Comparison of ENCODE assay signal across 29 mouse cellular contexts in the genomic region with DNA sequence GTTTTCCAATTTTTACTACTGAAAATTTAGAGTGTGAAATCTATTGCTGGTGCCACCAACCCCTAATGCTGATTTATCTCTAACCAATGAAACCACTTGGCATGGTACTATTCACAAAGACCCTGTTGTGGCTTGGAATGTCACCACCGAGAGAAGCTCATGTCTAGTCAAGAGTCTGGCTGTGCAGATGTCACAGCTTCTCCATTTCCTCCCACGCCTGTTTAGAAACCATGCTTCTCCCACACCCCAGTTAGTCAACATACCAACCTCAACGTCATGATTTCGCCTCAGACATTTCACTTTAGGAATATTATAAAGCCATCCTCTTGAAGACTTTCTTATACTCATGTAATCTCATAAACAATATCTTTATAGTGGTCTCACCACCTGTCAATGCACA. TPM values are rescaled to one million over a fixed set of nuclear protein-coding genes. Genes with fewer than 3 reads are reported as not detected.
DNase-seq lines count a peak whose midpoint lies in the region; ATAC-seq and TF ChIP-seq lines count a peak whose summit lies in the region.
"Had no signal": no experiment of that assay in that cellular context is flagged by ENCODE, and none has a peak within 500 bp of the region (broad histone marks: within the 10 kb centered on the region; RNA-seq: fewer than 3 reads in every experiment).

No protein-coding gene starts in this region.

- WGBS in lung, adult 2 months, result 60% methylated on average over 4 of the region's 4 CpGs
- WGBS in forebrain, embryonic 11.5 days, result 82% methylated on average over 4 of the region's 4 CpGs

- DNase-seq in layer of hippocampus, adult 9-11 months, result peak; percentile 26
- no peak for DNase-seq in layer of hippocampus, postnatal 10 days (ENCODE audit: low spot score in 2 of 2)
- DNase-seq in lung, postnatal 36 days, result peak; percentile 65
- DNase-seq in lung, adult 2 months, result no peak
- no peak for DNase-seq in forebrain, embryonic 11.5 days (ENCODE audit: low spot score)
- no peak for DNase-seq in ovary, postnatal 14 days (ENCODE audit: low spot score)
- DNase-seq: adrenal gland, adult 2 months; adrenal gland, postnatal 14 days; cerebellum, adult 11-12 months; cerebellum, adult 8-10 months; cerebellum, postnatal 10 days; cerebellum, postnatal 36 days; forebrain, postnatal 0 days; gastrocnemius, adult 2 months; gastrocnemius, postnatal 14 days; heart, adult 18-20 months had no signal

- no peak for TF ChIP-seq POLR2A in lung, adult 2 months (IDR thresholded peaks at IDR 0.05; ENCODE audit: borderline replicate concordance, extremely low read depth, low read depth, low read length)

- no peaks in the 10 kb centered on the region for H3K36me3 ChIP-seq in forebrain, embryonic 11.5 days (ENCODE audit: control insufficient read depth, insufficient read depth, low read length)
- H3K36me3 ChIP-seq: forebrain, embryonic 10.5 days; hindbrain, embryonic 12.5 days; hindbrain, embryonic 15.5 days had no signal

- ATAC-seq in granulocyte monocyte progenitor cell, adult 5-6 weeks (replicated peaks; ENCODE audit: poor library complexity, severe bottlenecking), result peak; percentile 76
- ATAC-seq in forebrain, embryonic 11.5 days (replicated peaks; ENCODE audit: low FRiP score), result no peak
- ATAC-seq: CD4-positive, CD25-positive, alpha-beta regulatory T cell, adult 4 months; forebrain, embryonic 14.5 days; forebrain, postnatal 0 days had no signal

- peaks cover 13% of the 10 kb centered on the region for H3K4me1 ChIP-seq in lung, adult 2 months (ENCODE audit: control insufficient read depth, insufficient read depth, low read length)
- no peaks in the 10 kb centered on the region for H3K4me1 ChIP-seq in forebrain, embryonic 11.5 days (replicated peaks; ENCODE audit: control insufficient read depth, insufficient read depth, low read length)
- H3K4me1 ChIP-seq: forebrain, embryonic 10.5 days had no signal

- H3K9ac ChIP-seq in forebrain, embryonic 11.5 days (ENCODE audit: low read length), result no peak overlapping the region
- H3K9ac ChIP-seq: forebrain, postnatal 0 days; hindbrain, embryonic 12.5 days; hindbrain, embryonic 15.5 days had no signal

- H3K4me3 ChIP-seq in lung, adult 2 months (replicated peaks; ENCODE audit: extremely low read depth, low read depth, low read length), result no peak overlapping the region
- H3K4me3 ChIP-seq in forebrain, embryonic 11.5 days (ENCODE audit: low read depth, low read length), result no peak overlapping the region
- H3K4me3 ChIP-seq: forebrain, embryonic 10.5 days; gastrocnemius, adult 2 months; hindbrain, embryonic 12.5 days; hindbrain, embryonic 15.5 days had no signal

- H3K27ac ChIP-seq in forebrain, embryonic 11.5 days (ENCODE audit: low read depth, low read length), result no peak overlapping the region
- H3K27ac ChIP-seq: forebrain, embryonic 10.5 days; hindbrain, embryonic 12.5 days; hindbrain, embryonic 15.5 days had no signal

- H3K4me2 ChIP-seq in forebrain, embryonic 11.5 days (ENCODE audit: low read depth, low read length, severe bottlenecking), result no peak overlapping the region
- H3K4me2 ChIP-seq: heart, embryonic 11.5 days; hindbrain, embryonic 12.5 days; hindbrain, embryonic 15.5 days had no signal

- no peak for TF ChIP-seq CTCF in lung, adult 2 months (IDR thresholded peaks at IDR 0.05; ENCODE audit: insufficient read depth, low read length)

- no peaks in the 10 kb centered on the region for H3K27me3 ChIP-seq in forebrain, embryonic 11.5 days (ENCODE audit: control insufficient read depth, insufficient read depth, low read length)
- H3K27me3 ChIP-seq: hindbrain, embryonic 12.5 days; hindbrain, embryonic 15.5 days had no signal

- H3K9me3 ChIP-seq in forebrain, embryonic 11.5 days (ENCODE audit: control insufficient read depth, low read length), result no peaks in the 10 kb centered on the region
- H3K9me3 ChIP-seq: forebrain, embryonic 10.5 days; hindbrain, embryonic 12.5 days; hindbrain, embryonic 15.5 days had no signal

RNA-seq across cellular contexts. Expression of a gene that starts 18.6 kb away (rescaled TPM):
- not detected for total RNA-seq in layer of hippocampus, postnatal 10 days (2021)
- polyA plus RNA-seq in lung, adult 2 months (2012; rRNA removed), result 2.2 and 2.7 TPM in 2 replicates
- not detected in 2 replicates for total RNA-seq in granulocyte monocyte progenitor cell, adult 5-6 weeks (2014; fragmentation: Nextera tagmentation)
- total RNA-seq in granulocyte monocyte progenitor cell, adult 5-6 weeks (2017), result 0.60 TPM in 1 of 2 replicates, not detected in the other
- 0.33 and 0.51 TPM in 2 replicates for polyA plus RNA-seq in forebrain, embryonic 11.5 days (2014; fragmentation: Nextera tagmentation; extraction: Ambion mirVana)
- total RNA-seq: gastrocnemius, adult 2 months; gastrocnemius, postnatal 14 days; gastrocnemius, postnatal 4 days; MEL had no signal
- polyA plus RNA-seq: C2C12; CD4-positive, CD25-positive, alpha-beta regulatory T cell, adult 4 months; forebrain, postnatal 0 days; frontal cortex, adult 2 months had no signal

RNA-seq across cellular contexts. Expression of a gene that starts 24.5 kb away (rescaled TPM):
- total RNA-seq in layer of hippocampus, postnatal 10 days (2021), result 1 to 10 TPM; 3.1 to 3.3 TPM
- polyA plus RNA-seq in lung, adult 2 months (2012; rRNA removed), result 30.1 and 38.1 TPM in 2 replicates
- total RNA-seq in granulocyte monocyte progenitor cell, adult 5-6 weeks (2014; fragmentation: Nextera tagmentation), result not detected in 2 replicates
- total RNA-seq in granulocyte monocyte progenitor cell, adult 5-6 weeks (2017), result not detected in 2 replicates
- 0.65 and 0.75 TPM in 2 replicates for polyA plus RNA-seq in forebrain, embryonic 11.5 days (2014; fragmentation: Nextera tagmentation; extraction: Ambion mirVana)
- total RNA-seq: MEL had no signal
- polyA plus RNA-seq: CD4-positive, CD25-positive, alpha-beta regulatory T cell, adult 4 months had no signal

RNA-seq across cellular contexts. Expression of a gene that starts 30.2 kb away (rescaled TPM):
- total RNA-seq in layer of hippocampus, postnatal 10 days (2021), result under 1 TPM; 0.32 to 0.62 TPM
- 1.9 and 2.7 TPM in 2 replicates for polyA plus RNA-seq in lung, adult 2 months (2012; rRNA removed)
- 2.0 TPM in 1 of 2 replicates, not detected in the other for total RNA-seq in granulocyte monocyte progenitor cell, adult 5-6 weeks (2014; fragmentation: Nextera tagmentation)
- 0.21 TPM in 1 of 2 replicates, not detected in the other for total RNA-seq in granulocyte monocyte progenitor cell, adult 5-6 weeks (2017)
- polyA plus RNA-seq in forebrain, embryonic 11.5 days (2014; fragmentation: Nextera tagmentation; extraction: Ambion mirVana), result 7.5 and 12.3 TPM in 2 replicates
- total RNA-seq: MEL had no signal
- polyA plus RNA-seq: C2C12; frontal cortex, adult 2 months had no signal

RNA-seq across cellular contexts. Expression of a gene that starts 41.6 kb away (rescaled TPM):
- total RNA-seq in layer of hippocampus, postnatal 10 days (2021), result not detected
- 1.2 and 1.5 TPM in 2 replicates for polyA plus RNA-seq in lung, adult 2 months (2012; rRNA removed)
- not detected in 2 replicates for total RNA-seq in granulocyte monocyte progenitor cell, adult 5-6 weeks (2014; fragmentation: Nextera tagmentation)
- not detected in 2 replicates for total RNA-seq in granulocyte monocyte progenitor cell, adult 5-6 weeks (2017)
- not detected in 2 replicates for polyA plus RNA-seq in forebrain, embryonic 11.5 days (2014; fragmentation: Nextera tagmentation; extraction: Ambion mirVana)
- total RNA-seq: forebrain, postnatal 0 days; gastrocnemius, adult 2 months; gastrocnemius, postnatal 14 days; heart, adult 18-20 months; hematopoietic stem cell, adult 5-6 weeks; MEL had no signal
- polyA plus RNA-seq: adrenal gland, adult 2 months; C2C12; CD4-positive, CD25-positive, alpha-beta regulatory T cell, adult 4 months; embryonic facial prominence, embryonic 11.5 days; forebrain, embryonic 10.5 days; forebrain, embryonic 14.5 days; hindbrain, embryonic 12.5 days had no signal

Comparison
In these comparisons a context has a peak if more than half of its experiments do, and no peak if none do; other contexts are left out.
1. DNase-seq: peak in layer of hippocampus, adult 9-11 months (single experiment) and lung, postnatal 36 days (single experiment); none in layer of hippocampus, postnatal 10 days (0 of 2), lung, adult 2 months (single experiment), forebrain, embryonic 11.5 days (single experiment) and ovary, postnatal 14 days (single experiment).
2. RNA of a gene that starts 24.5 kb away (total RNA-seq): 3.1 to 3.3 TPM in layer of hippocampus, postnatal 10 days; not detected in granulocyte monocyte progenitor cell, adult 5-6 weeks; every median in the first group is over 4 times any median in the second.